ENCODE assay signal across 14 mouse cellular contexts in genomic region chr12:31295505-31295904, GRCm38 (mm10). TPM values are rescaled to one million over a fixed set of nuclear protein-coding genes. Genes with fewer than 3 reads are reported as not detected.
DNase-seq lines count a peak whose midpoint lies in the region; ATAC-seq and TF ChIP-seq lines count a peak whose summit lies in the region.
"Had no signal": no experiment of that assay in that cellular context is flagged by ENCODE, and none has a peak within 500 bp of the region (broad histone marks: within the 10 kb centered on the region; RNA-seq: fewer than 3 reads in every experiment).

No protein-coding gene starts in this region.

- peak overlapping the region; percentile 33; the same call in 1 of the 2 replicates for H3K4me2 ChIP-seq in intestine, embryonic 16.5 days (ENCODE audit: low read depth, low read length)

- peak overlapping the region; percentile 76 for H3K27ac ChIP-seq in heart, adult 2 months
- peak overlapping the region; percentile 19; the same call in 1 of the 2 replicates for H3K27ac ChIP-seq in intestine, embryonic 16.5 days (ENCODE audit: low read length)
- no peak overlapping the region for H3K27ac ChIP-seq in forebrain, embryonic 10.5 days
- H3K27ac ChIP-seq: liver, embryonic 14.5 days had no signal

- TF ChIP-seq CTCF in heart, adult 2 months (IDR thresholded peaks at IDR 0.05), result no peak

- TF ChIP-seq POLR2A in heart, adult 2 months (IDR thresholded peaks at IDR 0.05; ENCODE audit: insufficient read depth, low read depth, low read length), result no peak

- no peaks in the 10 kb centered on the region for H3K27me3 ChIP-seq in heart, adult 2 months (ENCODE audit: control insufficient read depth, insufficient read depth, low read length)
- no peaks in the 10 kb centered on the region for H3K27me3 ChIP-seq in intestine, embryonic 16.5 days (replicated peaks; ENCODE audit: control insufficient read depth, insufficient read depth, low read length)
- no peaks in the 10 kb centered on the region for H3K27me3 ChIP-seq in forebrain, embryonic 10.5 days (ENCODE audit: poor library complexity, severe bottlenecking)

- no peaks in the 10 kb centered on the region for H3K79me2 ChIP-seq in heart, adult 2 months (replicated peaks; ENCODE audit: control insufficient read depth, insufficient read depth, low read length)

- TF ChIP-seq EP300 in heart, adult 2 months (IDR thresholded peaks at IDR 0.05; ENCODE audit: insufficient read depth, low read depth, low read length), result no peak

- H3K36me3 ChIP-seq in heart, adult 2 months (ENCODE audit: control insufficient read depth, insufficient read depth, low read length), result peaks cover 17% of the 10 kb centered on the region
- H3K36me3 ChIP-seq in intestine, embryonic 16.5 days (ENCODE audit: control insufficient read depth, insufficient read depth, low read length), result peaks cover 5% of the 10 kb centered on the region
- H3K36me3 ChIP-seq in forebrain, embryonic 10.5 days (replicated peaks), result peaks cover 19% of the 10 kb centered on the region

- no peak overlapping the region for H3K9ac ChIP-seq in heart, adult 2 months (ENCODE audit: low read depth, low read length)
- H3K9ac ChIP-seq in intestine, embryonic 16.5 days (ENCODE audit: low read depth, low read length), result no peak overlapping the region
- H3K9ac ChIP-seq: liver, embryonic 14.5 days had no signal

- peak; percentile 17; the same call in 1 of the 2 replicates for ATAC-seq in intestine, embryonic 16.5 days
- ATAC-seq in frontal cortex, adult (ENCODE audit: low TSS enrichment), result no peak

- H3K4me3 ChIP-seq in heart, adult 2 months, result no peak overlapping the region
- no peak overlapping the region for H3K4me3 ChIP-seq in intestine, embryonic 16.5 days (ENCODE audit: low read length)
- H3K4me3 ChIP-seq in forebrain, embryonic 10.5 days, result no peak overlapping the region

- H3K4me1 ChIP-seq in heart, adult 2 months (ENCODE audit: control insufficient read depth, insufficient read depth, low read length), result peaks cover 18% of the 10 kb centered on the region
- peaks cover 20% of the 10 kb centered on the region for H3K4me1 ChIP-seq in intestine, embryonic 16.5 days (ENCODE audit: control insufficient read depth, insufficient read depth, low read length)
- H3K4me1 ChIP-seq in forebrain, embryonic 10.5 days, result peaks cover 19% of the 10 kb centered on the region

- WGBS in heart, adult 2 months, result 50% methylated on average over 3 of the region's 3 CpGs
- 27% methylated on average over 3 of the region's 3 CpGs for WGBS in intestine, embryonic 16.5 days
- 77% methylated on average over 3 of the region's 3 CpGs for WGBS in forebrain, embryonic 10.5 days

- no peaks in the 10 kb centered on the region for H3K9me3 ChIP-seq in intestine, embryonic 16.5 days (ENCODE audit: control insufficient read depth, low read length)
- no peaks in the 10 kb centered on the region for H3K9me3 ChIP-seq in forebrain, embryonic 10.5 days

- DNase-seq in heart, adult 2 months, result no peak
- DNase-seq in heart, postnatal 10 days, result no peak
- DNase-seq in embryo, embryonic 11.5 days (ENCODE audit: low read depth, low spot score), result peak; percentile 24
- peak; percentile 58 for DNase-seq in lung, postnatal 10 days
- DNase-seq in cerebellum, adult 9-11 months, result no peak
- no peak for DNase-seq in forebrain, embryonic 10.5 days (ENCODE audit: extremely low spot score, low spot score)
- DNase-seq: adrenal gland, postnatal 10 days; cerebellum, postnatal 10 days had no signal

- intact Hi-C loops in heart, adult 2 months (cut with DNase I), result no loop called here
- intact Hi-C loops in heart, postnatal 10 days (cut with DNase I), result no loop called here

RNA-seq across cellular contexts. Expression of gene Lamb1, which starts 30.5 kb away (rescaled TPM):
- total RNA-seq in heart, adult 2 months (2021), result 10 to 100 TPM; 55.3 to 58.1 TPM
- 25.1 and 44.1 TPM in 2 replicates for polyA plus RNA-seq in heart, adult 2 months (2012; rRNA removed)
- 100 to 1,000 TPM; 250 to 255 TPM for total RNA-seq in heart, postnatal 10 days (2021)
- 60.4 and 65.1 TPM in 2 replicates for polyA plus RNA-seq in intestine, embryonic 16.5 days (2015; fragmentation: Nextera tagmentation; extraction: Ambion mirVana)
- 22.6 and 23.1 TPM in 2 replicates for polyA plus RNA-seq in forebrain, embryonic 10.5 days (2016; fragmentation: Nextera tagmentation; extraction: Ambion mirVana)
- total RNA-seq: granulocyte monocyte progenitor cell, adult 5-6 weeks had no signal

RNA-seq across cellular contexts. Expression of gene Gm6993, which starts 54.9 kb away (rescaled TPM):
- total RNA-seq in heart, adult 2 months (2021), result not detected
- polyA plus RNA-seq in heart, adult 2 months (2012; rRNA removed), result not detected in 2 replicates
- not detected for total RNA-seq in heart, postnatal 10 days (2021)
- not detected in 2 replicates for polyA plus RNA-seq in intestine, embryonic 16.5 days (2015; fragmentation: Nextera tagmentation; extraction: Ambion mirVana)
- polyA plus RNA-seq in forebrain, embryonic 10.5 days (2016; fragmentation: Nextera tagmentation; extraction: Ambion mirVana), result not detected in 2 replicates
- total RNA-seq: adrenal gland, postnatal 10 days; granulocyte monocyte progenitor cell, adult 5-6 weeks; layer of hippocampus, adult 8-10 months had no signal
- polyA plus RNA-seq: forebrain, embryonic 11.5 days; liver, embryonic 14.5 days had no signal

RNA-seq across cellular contexts. Expression of gene Dld, which starts 55.7 kb away (rescaled TPM):
- total RNA-seq in heart, adult 2 months (2021), result 100 to 1,000 TPM; 374 to 406 TPM
- polyA plus RNA-seq in heart, adult 2 months (2012; rRNA removed), result 85.0 and 180 TPM in 2 replicates
- total RNA-seq in heart, postnatal 10 days (2021), result 100 to 1,000 TPM; 373 to 380 TPM
- 156 and 164 TPM in 2 replicates for polyA plus RNA-seq in intestine, embryonic 16.5 days (2015; fragmentation: Nextera tagmentation; extraction: Ambion mirVana)
- 136 and 137 TPM in 2 replicates for polyA plus RNA-seq in forebrain, embryonic 10.5 days (2016; fragmentation: Nextera tagmentation; extraction: Ambion mirVana)

Comparison
In these comparisons a context has a peak if more than half of its experiments do, and no peak if none do; other contexts are left out.
1. DNase-seq: peak in embryo, embryonic 11.5 days (single experiment) and lung, postnatal 10 days (single experiment); none in heart, adult 2 months (0 of 2), heart, postnatal 10 days (0 of 2), cerebellum, adult 9-11 months (single experiment) and forebrain, embryonic 10.5 days (single experiment).